Mouse (Mus musculus) cerebellum, postnatal 14 days (tissue): ENCODE results near the gene Ppa2.

Experiments
- DNase-seq, 2 experiments: peaks; one replicate each; pipeline ENCODE4 v3.0.0; 2021; ENCODE audit warnings: mixed read lengths in 2 of 2

The Ppa2 gene

DNA sequence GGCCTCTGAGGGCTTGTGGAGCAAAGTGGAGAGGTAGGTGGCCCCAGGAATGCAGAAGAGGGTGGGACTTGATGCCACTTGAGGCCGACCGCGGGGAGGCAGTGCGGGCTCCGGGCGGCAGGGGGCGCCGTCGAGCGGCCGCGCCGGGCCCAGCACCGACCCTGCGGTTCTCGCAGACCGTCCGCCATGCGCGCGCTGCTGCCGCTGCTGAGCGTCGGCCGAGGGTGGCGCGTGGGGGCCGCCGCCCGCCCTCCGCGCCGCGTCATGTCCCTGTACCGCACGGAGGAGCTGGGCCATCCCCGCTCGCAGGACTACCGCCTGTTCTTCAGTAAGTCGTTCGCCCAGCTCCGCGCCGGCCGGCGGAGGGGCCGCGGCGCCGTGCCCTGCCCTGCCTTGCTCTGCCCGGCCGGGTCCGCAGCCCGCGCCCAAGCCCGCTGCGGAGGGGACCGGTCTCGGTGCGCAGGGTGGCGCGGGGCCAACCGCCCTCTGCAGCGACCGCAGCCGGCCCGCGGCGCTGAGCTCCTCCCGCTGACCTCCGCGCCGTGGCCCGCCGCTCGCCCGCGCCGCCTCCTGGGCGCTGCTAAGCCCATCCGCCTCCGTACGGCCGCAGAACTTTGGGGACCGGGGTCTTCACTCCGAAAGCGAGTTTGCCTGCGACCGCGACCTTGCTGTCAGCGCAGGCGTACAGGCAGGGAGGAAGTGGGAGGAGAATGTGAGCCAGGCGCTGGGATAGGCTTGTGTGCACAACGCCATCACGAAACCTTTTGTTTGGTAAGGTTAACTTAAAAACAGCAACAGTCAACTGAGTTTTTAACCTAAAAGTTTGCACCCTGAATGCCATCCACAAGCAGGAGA lies at the start of gene Ppa2:
TSS of gene Ppa2 (plus strand) at position 157 of the 855 bp plus-strand sequence.
- DNase-seq, result peak; percentile 85 to 91

DNA sequence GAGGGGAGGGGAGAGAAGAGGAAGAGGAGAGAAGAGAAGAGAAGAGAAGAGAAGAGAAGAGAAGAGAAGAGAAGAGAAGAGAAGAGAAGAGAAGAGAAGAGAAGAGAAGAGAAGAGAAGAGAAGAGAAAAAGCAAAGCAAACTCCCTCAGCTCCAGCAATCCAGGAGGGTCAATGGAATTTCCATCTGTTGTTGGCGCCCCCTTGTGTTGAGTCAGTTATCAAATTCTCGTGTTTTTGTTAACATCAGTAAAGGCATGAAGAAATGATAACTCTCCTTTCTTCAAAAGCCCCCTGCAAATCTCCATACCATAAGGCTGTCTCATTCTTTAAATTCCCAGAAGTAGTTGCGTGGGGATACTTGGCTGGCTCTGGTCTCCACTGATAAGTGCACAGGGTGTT lies 38.0 kb upstream of the Ppa2 start:
- DNase-seq, result peak; percentile 93 to 96

DNA sequence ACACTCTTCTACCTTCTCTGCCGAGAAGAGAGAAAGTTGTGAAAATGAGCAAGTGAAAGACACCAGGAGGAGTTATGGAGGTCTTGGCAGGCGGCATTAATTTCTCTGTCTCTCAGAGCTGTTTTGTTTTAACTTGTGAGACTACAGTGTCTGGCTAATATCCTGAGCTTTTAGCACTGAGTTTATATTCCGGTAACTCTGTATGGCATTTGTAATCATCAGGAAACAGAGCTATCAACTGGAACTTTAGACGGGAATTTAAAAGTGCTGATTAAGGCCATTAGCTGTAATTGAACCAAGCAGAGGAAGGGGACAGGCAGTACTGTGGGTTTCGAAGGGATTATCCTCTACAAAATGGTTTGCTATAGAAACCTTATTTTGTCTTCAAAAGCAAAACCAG lies 25.3 kb upstream of the Ppa2 start:
- no peak for DNase-seq

DNA sequence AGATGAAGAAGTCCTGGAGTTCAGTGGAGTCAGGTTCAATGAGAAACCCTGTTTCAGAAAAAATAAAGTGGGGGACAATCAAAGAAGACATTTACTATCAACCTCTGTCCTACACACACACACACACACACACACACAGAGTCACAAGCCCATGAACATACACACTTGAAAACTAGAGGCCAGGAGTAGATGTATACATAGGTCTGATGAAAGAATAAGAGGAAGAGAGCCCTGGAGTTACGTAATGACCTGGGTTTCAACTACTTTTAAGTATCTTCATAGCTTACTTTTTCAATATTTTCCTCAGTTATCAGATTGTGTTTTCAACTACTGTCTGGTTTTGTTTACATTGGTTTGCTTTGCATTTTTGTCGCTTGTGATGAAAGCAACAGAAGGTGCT lies 21.1 kb upstream of the Ppa2 start:
- no peak for DNase-seq

DNA sequence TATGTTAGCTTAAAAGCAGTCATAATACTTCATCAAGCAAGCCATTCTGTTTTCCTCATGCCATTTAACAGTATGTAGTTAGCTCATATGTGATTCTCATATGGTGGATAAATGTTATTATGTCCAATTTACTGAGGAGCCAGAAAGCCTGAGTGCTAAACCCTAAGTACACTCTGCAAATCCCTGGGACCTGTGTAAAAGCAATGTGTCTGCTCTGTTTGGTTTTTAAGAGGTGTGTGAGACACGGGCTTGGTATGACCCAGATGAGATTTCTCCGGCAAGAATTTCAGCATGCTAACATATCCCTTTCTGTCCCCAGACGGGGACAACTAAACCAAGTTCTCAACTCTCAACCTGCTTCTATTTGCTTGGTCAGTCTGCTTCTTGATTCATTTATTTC lies 5.6 kb upstream of the Ppa2 start:
- no peak for DNase-seq

DNA sequence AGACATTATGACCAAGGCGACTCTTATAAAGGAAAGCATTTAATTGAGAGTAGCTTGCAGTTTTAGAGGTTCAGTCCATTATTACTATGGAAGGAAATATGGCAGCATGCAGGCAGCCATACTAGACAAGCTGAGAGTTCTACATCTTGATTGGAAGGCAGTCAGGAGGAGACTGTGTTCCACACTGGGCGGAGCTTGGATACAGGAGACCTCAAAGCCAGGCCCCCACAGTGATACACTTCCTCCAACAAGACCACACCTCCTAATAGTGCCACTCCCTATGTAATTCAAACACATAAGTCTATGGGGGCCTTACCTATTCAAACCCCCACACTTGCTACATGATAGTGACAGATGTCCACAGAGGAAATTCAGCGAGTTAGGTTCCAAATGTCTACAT lies 1.5 kb upstream of the Ppa2 start:
- DNase-seq, result no peak

DNA sequence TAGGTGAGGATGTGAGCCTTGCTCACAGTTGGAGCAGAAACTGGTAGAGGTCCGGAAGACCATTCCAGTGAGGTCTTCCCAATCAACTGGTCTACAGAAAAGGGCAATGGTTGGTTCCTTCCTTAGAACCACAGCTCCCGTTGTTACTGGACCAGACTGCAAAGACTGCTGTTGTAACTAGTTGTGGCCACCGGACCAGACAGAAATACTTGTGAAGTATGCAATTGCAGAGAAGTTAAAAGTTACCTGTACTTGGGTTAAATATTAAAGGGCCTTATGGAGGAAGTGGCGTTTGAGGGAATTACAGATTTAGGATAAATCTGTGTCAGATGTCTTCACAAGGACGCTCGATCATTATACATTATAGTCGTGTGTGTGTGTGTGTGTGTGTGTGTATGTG lies 551 bp upstream of the Ppa2 start:
- no peak for DNase-seq

DNA sequence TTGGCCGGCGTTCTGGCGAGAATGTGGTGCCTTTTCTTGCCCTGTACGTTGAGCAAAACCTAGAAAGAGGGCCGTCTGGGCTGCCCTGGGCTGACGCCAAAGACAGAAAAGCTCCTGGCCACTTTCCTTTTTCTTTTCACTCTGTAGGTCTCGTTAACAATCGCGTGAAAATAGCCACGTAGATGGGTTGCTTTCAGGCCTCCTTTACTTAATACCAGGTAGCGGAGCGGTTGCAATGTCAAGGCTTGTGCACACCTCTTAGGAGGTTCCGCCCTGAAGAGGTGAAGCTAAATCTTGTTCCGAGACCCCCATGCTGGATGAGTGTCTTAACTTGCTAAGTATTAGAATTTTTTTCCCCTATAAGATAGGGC lies 884 bp downstream of the Ppa2 start:
- no peak for DNase-seq

DNA sequence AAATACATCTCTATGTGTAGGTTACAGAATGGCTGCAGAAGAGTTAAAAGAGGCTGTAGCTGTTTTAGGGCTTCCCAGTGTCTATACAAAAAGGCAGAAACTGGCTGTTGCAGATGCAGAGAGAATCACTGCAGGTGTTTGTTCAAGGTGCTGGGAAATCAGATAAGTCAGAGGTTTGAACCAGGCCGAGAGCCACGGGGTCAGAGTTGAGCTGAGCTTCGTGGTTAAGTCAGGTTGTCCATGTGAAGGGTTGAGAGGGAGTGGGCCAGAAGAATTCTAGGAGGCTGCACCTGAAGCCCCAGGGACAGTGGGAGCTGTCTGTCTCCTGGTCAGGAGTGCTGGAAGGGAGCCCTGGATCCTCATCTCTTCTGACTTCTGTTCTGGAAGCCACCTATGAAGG lies 2.4 kb downstream of the Ppa2 start:
- DNase-seq, result no peak

DNA sequence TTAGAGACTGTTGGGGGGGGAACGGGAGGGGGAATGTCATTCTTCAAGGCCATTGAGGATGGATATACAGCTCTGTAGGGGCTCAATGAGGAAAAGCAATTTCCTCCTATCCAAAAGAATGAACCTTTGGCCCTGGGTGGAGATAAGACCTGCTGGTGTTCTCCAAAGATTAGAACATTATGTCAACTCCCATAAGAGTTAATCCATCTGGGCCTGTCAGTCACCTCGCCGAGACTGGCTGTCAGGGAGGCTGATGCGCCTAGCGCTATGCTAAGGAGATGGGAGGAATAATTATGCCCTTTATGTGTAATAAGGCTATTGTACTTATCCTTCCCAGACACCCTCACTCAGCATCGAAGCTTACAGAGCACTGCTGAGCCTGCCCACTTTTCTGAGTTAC lies 2.9 kb downstream of the Ppa2 start:
- no peak for DNase-seq

DNA sequence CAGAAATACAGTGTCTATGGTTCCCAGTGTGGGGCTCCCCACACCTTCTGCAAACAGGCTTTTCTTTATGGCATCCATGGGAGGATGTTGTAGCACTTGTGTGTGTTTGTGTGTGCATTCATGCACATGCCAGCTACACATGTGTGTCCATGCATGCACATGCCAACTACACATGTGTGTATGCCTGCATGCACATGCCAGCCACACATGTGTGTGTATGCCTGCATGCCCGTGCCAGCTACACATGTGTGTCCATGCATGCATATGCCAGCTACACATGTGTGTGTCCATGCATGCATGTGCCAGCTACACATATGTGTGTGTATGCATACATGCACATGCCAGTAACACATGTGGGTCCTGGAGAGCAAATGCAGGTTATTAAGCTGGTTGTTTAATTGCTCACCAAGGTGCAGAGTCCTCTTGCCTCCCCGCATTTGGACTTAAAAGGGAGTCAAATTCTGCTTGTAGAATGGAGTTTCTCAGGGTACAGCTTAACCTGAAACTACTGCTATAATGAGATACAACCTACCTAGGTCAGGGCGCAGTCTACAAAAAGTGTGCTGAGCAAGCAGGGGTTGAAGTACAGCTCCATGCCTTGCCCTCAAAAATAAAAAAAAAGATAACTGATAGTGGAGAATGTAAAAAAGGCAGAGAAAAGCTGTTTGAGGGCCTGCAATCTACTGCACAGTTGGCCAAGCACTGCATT lies 3.7 kb downstream of the Ppa2 start:
- no peak for DNase-seq

DNA sequence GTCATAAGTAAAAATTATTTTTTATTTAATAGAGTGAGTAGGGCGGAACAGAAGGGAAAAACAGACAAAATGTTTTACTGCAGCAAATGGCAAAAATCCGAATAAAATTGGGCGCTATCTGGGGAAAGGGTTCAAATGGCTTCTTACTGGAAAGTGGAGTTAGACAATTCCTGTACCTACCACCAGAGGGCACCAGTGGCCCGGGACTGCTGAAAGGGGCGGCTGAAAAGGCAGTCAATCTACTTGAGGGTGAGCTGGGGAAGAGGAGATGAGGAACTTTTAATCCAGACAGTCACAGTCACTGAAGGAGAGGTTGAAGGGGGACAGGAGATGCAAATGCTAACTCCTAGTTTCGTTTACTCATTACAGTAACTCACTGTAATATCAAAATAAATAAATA lies 4.6 kb downstream of the Ppa2 start:
- peak; percentile 85 to 89 for DNase-seq

DNA sequence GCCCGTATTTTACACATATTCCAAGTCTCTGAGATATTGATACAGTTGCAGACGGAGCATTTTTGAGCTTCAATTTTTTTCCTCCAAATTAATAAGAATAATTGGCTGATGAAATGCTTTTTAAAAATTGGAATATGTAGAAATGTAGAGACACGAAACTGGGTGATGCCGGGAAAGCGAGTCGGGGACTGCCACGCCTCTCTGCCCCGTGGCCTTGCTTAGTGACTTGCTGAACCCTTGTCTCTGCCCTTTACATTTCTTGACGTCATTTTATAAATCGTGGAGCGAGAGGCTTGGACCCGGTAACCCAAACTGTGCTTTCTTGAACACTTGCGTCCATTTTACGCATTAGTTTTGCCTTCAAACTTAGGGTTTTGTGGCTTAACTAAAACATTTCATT lies 5.1 kb downstream of the Ppa2 start:
- DNase-seq, result no peak

DNA sequence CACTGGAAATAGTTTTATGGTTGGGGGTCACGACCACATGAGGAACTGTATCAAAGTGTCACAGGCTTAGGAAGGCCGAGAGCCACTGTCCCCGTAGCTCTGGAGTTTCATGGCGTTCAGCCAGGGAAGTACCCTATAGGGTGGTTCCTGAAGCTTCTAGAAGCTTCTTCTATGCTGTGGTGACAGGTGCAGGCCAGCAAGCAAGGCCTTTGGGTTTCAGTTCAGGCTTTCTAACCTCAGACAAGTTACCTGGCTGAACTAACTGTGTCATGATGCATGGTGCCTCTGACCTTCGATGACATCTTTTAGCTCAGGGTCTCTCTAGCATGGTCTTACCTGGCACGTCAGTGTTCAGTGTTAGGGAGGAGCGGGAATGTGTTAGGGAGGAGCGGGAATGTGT lies 5.7 kb downstream of the Ppa2 start:
- DNase-seq, result no peak

DNA sequence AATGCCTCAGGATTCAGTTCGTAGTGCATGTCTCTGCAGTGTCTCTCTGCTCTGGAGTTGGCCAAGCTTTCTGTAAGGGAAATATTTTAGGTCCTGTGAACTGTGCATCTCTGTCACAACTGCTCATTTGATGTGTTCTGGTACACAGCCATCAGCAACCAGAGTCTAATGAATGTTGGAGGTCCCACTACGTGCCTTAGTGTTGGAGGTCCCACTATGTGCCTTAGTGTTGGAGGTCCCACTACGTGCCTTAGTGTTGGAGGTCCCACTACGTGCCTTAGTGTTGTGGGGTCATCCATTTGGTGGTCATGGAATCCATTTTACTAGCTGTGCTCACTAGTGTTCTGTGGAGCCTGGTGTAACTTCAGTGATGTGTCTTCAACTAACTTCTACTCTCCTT lies 7.9 kb downstream of the Ppa2 start:
- no peak for DNase-seq

DNA sequence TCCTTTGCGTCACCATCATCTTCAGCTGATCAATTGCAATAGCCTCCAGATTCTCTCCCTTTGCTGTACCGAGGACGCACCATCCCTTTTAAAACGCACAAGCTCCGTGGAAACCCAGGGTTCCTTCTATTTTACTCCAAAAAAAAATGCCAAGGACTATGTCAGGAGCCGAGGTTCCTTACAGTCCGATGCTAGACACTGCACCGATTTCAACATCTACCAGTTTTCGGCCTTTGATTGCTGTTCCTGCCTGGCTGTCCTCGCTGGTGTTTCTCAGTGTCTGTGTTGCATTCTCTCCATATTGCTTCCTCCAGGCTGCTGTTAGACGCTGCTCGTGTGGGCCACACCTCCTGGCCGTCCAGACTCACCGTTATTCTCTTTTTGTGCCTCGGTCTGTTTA lies 8.7 kb downstream of the Ppa2 start:
- DNase-seq, result no peak

DNA sequence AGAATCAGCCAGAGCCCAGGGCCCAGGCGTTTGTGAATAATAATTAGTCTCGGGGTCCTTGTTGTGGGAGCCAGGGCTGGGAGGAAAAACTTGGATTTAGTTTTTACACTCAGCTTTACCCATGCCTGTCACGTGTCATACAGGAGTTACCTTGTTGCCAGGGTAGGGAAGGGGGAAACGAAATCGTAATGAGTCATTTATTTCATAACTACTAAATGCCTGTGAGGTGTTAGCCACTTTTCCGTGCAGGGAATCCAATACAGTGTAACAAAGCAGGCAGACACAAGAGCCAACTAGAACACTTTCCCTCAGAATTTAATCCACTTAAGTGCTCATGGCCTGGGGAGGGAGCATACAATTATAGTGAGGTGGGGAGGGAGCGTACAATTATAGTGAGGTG lies 9.9 kb downstream of the Ppa2 start:
- DNase-seq, result no peak

DNA sequence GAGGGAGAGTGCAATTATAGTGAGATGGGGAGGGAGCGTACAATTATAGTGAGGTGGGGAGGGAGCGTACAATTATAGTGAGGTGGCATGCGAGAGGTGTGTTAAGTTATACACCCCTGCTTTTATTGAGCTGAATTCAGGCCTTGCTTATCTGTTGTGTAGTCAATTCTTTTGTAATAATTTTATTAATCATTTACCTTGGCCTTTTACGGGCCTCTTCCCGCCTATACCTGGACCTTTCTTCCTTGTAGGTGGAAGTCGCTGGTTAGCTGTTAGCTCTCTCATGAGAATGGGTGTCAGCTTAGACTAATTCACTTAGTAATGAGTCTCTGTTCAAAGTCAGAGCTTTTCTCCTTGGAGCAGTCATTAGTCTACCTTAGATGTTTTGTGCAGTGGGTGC lies 10.4 kb downstream of the Ppa2 start:
- DNase-seq, result no peak

DNA sequence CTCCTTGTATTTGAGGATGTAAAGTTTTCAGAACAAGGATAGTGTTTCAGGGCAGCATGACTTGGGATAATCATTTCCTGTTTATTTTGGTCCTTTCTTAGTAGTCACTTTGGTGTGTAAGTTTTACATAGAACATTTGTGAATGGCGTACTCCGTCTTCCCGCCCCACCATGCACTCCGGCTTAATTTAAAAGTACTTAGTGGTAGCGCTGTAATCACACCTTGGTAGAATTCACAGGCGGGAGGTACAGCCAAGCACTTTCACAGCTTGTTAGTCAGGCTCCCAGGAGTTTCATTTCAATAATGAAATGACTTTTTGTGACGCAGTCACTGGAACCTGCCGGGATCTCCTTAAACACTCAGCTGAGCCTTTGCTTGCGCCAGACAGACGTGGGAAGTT lies 12.0 kb downstream of the Ppa2 start:
- no peak for DNase-seq

DNA sequence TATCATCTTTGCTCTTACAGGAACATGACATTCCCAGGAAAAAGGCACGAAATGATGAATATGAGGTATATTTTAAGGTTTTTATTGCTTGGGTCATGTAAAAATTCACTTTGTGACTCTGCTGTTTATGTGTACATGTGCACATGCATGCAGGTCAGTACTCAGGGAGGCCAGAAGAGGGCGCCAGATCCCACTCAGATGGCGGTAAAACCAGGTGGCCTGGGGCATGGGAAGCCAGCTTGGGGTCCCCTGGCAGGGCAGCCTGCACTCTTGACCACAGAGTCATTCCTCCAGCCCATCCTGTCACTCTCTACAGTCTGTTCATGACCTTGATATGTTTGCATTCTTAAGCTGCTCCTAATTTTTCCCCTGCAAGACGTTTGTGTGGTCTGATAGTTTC lies 12.6 kb downstream of the Ppa2 start:
- DNase-seq, result peak in 1 of 2 experiments; percentile 45

DNA sequence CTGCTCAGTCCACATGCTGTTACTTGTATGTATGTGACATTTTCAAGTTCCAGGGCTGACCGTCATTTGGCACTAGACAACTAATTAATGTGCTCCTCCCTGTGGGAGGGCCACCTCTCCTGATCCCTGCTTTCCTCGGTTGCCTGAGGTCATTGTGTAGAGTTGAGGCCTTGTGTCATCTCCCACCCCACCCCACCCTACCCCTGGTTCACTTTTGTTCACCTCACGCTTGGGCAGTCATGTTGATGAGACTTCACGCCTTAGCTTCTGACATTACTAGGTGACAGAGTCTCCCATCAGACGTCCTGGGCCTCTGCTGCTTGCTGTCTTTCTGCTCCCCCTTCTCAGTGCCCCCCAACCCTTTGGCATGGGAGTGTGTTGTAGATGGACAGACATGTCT lies 15.2 kb downstream of the Ppa2 start:
- no peak for DNase-seq

DNA sequence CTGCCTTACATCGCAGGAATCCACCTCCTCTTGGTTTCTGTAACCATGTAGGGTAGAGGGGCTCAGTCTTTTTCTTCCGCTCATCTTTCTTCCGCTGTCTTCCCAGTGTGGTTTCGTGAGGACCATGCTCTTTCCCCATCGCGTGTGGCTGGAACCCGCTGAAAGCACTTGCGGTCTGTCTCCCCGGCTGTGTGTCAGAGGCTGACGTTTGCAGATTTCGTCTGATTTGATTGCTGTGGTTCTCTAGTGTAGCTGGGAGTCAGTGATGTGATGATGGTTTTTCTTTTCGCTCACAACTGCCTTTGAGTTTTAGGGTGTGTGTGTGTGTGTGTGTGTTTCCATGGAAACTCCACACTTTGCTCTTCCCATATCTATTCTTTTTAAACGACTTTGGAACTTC lies 18.6 kb downstream of the Ppa2 start:
- no peak for DNase-seq

DNA sequence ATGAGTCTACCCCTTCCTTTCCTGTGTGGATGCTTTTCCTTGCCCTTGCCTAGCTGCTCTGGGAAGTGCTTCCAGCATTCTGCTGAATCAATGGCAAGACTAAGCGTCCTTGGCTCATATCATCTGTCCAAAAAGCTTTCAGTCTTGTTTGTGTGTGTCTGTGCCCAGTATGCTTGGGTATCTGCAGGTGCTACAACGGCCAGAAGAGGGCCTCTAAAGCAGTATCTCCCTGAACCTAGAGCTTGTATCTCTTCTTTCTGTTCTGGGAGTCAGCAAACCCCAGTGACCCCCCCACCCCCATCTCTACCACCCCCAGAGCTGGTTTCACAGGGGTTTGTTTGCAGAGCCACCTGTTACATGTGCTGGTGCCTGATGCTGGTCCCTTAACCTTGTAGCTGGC lies 19.5 kb downstream of the Ppa2 start:
- DNase-seq, result no peak

DNA sequence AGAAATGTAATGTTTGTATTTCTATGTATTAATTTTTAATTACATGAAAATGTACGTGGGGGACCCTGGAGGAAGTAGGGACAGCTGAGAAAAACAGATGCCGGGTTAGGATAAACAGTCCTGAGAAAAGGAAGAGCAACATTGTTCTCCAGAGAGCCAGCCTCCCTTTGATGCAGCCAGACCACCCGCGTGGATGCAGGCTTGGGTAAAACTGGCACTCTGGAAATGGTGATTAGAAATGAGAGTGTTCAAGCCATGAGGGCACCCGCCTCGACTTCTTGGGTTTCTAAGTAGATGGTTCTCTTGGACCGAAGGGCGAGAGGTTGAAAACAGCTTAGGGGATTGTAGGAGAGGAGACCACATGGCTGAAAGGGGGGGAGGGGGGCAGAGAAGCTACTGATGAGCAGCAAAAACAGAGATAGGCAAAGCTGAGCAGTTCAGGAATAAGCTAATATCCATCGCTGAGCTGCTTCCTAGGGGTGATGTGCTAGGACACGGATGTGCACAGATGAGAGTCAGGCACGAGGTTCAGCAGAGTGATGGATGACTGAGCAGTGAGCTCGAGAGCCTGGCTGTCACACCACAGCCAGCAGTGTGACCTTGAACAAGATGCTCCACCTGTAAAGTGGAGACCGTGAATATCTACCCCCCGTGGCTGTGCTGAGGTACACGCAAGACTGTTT lies 21.4 kb downstream of the Ppa2 start:
- no peak for DNase-seq
